Mouse (Mus musculus) hindbrain, embryonic 14.5 days (tissue): ENCODE measurements around the gene Rps16. TPM values are rescaled to one million over a fixed set of nuclear protein-coding genes. Genes with fewer than 3 reads are reported as not detected.
A peak's percentile ranks its signal among the peaks of the same experiment; 100 is the strongest.

Source experiments
- ATAC-seq: fragments of 200-750 bp; cut with Nextera tagmentation; 2 replicates; pipeline ENCODE4 v1.8.0; 2017; ENCODE audit warnings: moderate number of reproducible peaks, mild to moderate bottlenecking, moderate TSS enrichment, moderate library complexity; ENCODE audit not compliant: low FRiP score
- DNase-seq: peaks from one replicate; pipeline ENCODE4 v3.0.0-alpha.2; 2015; ENCODE audit warnings: low spot score
- H3K27ac ChIP-seq: fragments of 300-500 bp; sonication (generic); 2 replicates; pipeline ENCODE4 v1.5.1; 2014; ENCODE audit warnings: mild to moderate bottlenecking, moderate library complexity
- H3K27me3 ChIP-seq: fragments of 300-500 bp; sonication (generic); 2 replicates; pipeline ENCODE4 v1.6.1; 2014; ENCODE audit warnings: mild to moderate bottlenecking, low read length, mixed read lengths; ENCODE audit not compliant: control insufficient read depth, insufficient read depth
- H3K36me3 ChIP-seq: fragments of 300-500 bp; sonication (generic); replicated peaks from 2 replicates; pipeline ENCODE4 v1.6.1; 2014; ENCODE audit not compliant: control insufficient read depth, insufficient read depth
- H3K4me1 ChIP-seq: fragments of 300-500 bp; sonication (generic); replicated peaks from 2 replicates; pipeline ENCODE4 v1.6.1; 2014; ENCODE audit warnings: antibody characterized with exemption, low read length, mixed read lengths; ENCODE audit not compliant: control insufficient read depth, insufficient read depth
- H3K4me2 ChIP-seq: fragments of 300-500 bp; sonication (generic); replicated peaks from 2 replicates; pipeline ENCODE4 v1.6.1; 2014; ENCODE audit warnings: mild to moderate bottlenecking, moderate library complexity
- H3K4me3 ChIP-seq: fragments of 300-500 bp; sonication (generic); replicated peaks from 2 replicates; pipeline ENCODE4 v1.5.1; 2014; ENCODE audit warnings: mild to moderate bottlenecking, low read length
- H3K9ac ChIP-seq: fragments of 300-500 bp; sonication (generic); 2 replicates; pipeline ENCODE4 v1.6.1; 2014
- H3K9me3 ChIP-seq: fragments of 300-500 bp; sonication (generic); 2 replicates; pipeline ENCODE4 v1.6.1; 2016; ENCODE audit warnings: low read length; ENCODE audit not compliant: control insufficient read depth
- WGBS: fragments of 180-500 bp; shearing (Covaris S2); extraction: QIAGEN DNeasy Blood & Tissue Kit; methylation state at CpG from one replicate; pipeline ENCODE4 v1.1.7; 2014; 5-methylcytosine and 5-hydroxymethylcytosine counted together
- polyA plus RNA-seq: library from polyadenylated mRNA; unstranded; fragments of >200 nt; fragmentation: Nextera tagmentation; extraction: Ambion mirVana; gene quantifications from 2 replicates; pipeline ENCODE4 v1.2.1, GENCODE M21; 2014

Gene Rps16
- polyA plus RNA-seq, 1 experiment from 2014 or later, result 677 TPM

DNA sequence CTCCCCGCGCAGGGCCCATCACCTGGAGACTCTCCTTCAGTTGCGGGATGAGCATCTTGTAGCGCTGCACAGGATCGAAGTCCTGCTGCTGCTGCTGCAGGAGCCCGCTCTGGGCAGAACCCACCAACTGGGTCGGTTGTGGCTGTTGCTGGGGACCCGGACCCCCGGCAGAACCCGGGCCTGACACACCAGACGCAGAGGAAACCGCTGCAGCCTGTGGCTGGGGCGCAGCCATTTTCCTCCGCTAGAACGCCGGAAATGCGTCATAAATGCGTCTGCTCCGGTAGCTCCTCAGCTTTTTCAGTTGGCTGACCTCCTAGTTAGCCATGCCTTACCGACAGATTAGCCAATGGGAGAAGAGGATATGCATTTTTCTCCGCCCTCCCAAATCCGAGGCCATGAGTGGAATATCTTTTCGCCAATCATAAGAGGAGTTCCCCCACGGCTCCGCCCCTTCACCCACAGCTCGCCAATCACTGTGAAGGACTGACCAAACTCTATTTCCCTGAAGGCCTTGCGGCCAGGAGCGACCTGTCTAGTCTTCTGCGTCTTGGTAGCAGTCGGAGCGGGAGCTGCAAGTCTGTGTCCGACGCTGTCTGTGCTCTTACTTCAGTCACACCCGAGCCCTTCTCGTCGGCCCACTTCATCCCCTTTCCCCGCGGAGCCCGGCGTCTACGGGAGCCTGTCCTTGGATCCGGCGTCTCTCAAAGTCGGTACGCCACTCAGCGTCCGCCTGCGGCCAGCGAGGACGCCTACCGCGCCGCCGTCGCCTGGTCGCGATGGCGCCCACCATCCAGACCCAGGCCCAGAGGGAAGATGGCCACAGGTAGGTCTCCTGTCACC is 42.2 kb downstream of the Rps16 start, which contains the start of the genes Med29 and Paf1:
Gene Med29 (minus strand): TSS at position 280 of the 843 bp plus-strand sequence.
Gene Paf1 (plus strand): TSS at position 523 of the 843 bp plus-strand sequence.
- Histone ChIP-seq H3K9me3 (no peaks in the 10 kb centered on the region), H3K27me3 (no peaks in the 10 kb centered on the region), H3K4me3 (peak within 1 kb of the TSS; percentile 94), H3K9ac (peak within 1 kb of the TSS; percentile 87), H3K36me3 (peaks cover 66% of the 10 kb centered on the region), H3K27ac (peak within 1 kb of the TSS; percentile 77), H3K4me1 (peaks cover 17% of the 10 kb centered on the region), H3K4me2 (peak within 1 kb of the TSS; percentile 94)
- DNase-seq, result peak; percentile 96
- ATAC-seq, result peak; percentile 98
- under 1% methylated on average over 58 of the region's 58 CpGs for WGBS

GRCm38 (mm10) chr7:28393272-28393951 is 43.0 kb downstream of the Rps16 start:
- H3K4me1 ChIP-seq, result peaks cover 17% of the 10 kb centered on the region
- peak overlapping the region; percentile 77 for H3K27ac ChIP-seq
- peak overlapping the region; percentile 94 for H3K4me2 ChIP-seq
- H3K9ac ChIP-seq, result peak overlapping the region; percentile 87
- no peaks in the 10 kb centered on the region for H3K9me3 ChIP-seq
- ATAC-seq (no peak), DNase-seq (no peak)
- H3K36me3 ChIP-seq, result peaks cover 66% of the 10 kb centered on the region
- H3K27me3 ChIP-seq, result no peaks in the 10 kb centered on the region
- 6% methylated on average over 22 of the region's 22 CpGs for WGBS
- peak overlapping the region; percentile 94 for H3K4me3 ChIP-seq

GRCm38 (mm10) chr7:28395425-28395824 is 45.0 kb downstream of the Rps16 start:
- no peak overlapping the region for H3K27ac ChIP-seq
- peaks cover 67% of the 10 kb centered on the region for H3K36me3 ChIP-seq
- ATAC-seq (no peak), DNase-seq (no peak)
- no peak overlapping the region for H3K9ac ChIP-seq
- no peak overlapping the region for H3K4me2 ChIP-seq
- no peaks in the 10 kb centered on the region for H3K9me3 ChIP-seq
- WGBS, result 97% methylated on average over 4 of the region's 4 CpGs
- H3K4me1 ChIP-seq, result peaks cover 17% of the 10 kb centered on the region
- H3K4me3 ChIP-seq, result no peak overlapping the region
- H3K27me3 ChIP-seq, result no peaks in the 10 kb centered on the region

DNA sequence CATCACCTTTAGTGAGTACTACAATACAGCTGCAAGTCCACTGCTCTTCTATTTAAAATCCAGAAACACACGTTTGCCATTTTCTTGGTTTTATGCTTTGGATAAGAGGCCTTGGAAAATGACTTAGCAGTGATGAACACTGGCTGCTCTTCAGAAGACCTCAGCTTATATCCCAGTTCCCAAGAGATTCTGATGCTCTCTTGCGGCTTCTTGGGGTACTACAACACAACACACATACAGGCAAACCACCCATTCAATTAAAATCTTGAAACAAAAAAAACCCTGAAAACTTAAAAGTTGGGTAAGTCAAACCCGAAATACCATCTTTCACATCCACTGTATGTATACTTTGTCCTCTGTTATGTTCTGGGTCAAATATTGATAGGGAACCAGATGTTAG is 47.5 kb downstream of the Rps16 start:
- DNase-seq (peak; percentile 62), ATAC-seq (no peak)
- Histone ChIP-seq H3K9ac (no peak overlapping the region), H3K36me3 (peaks cover 87% of the 10 kb centered on the region), H3K4me2 (no peak overlapping the region), H3K4me1 (peaks cover 10% of the 10 kb centered on the region; the same call in 1 of the 2 replicates), H3K9me3 (no peaks in the 10 kb centered on the region), H3K27ac (no peak overlapping the region), H3K27me3 (no peaks in the 10 kb centered on the region), H3K4me3 (no peak overlapping the region)
- WGBS, result 74% methylated on average over 3 of the region's 3 CpGs

DNA sequence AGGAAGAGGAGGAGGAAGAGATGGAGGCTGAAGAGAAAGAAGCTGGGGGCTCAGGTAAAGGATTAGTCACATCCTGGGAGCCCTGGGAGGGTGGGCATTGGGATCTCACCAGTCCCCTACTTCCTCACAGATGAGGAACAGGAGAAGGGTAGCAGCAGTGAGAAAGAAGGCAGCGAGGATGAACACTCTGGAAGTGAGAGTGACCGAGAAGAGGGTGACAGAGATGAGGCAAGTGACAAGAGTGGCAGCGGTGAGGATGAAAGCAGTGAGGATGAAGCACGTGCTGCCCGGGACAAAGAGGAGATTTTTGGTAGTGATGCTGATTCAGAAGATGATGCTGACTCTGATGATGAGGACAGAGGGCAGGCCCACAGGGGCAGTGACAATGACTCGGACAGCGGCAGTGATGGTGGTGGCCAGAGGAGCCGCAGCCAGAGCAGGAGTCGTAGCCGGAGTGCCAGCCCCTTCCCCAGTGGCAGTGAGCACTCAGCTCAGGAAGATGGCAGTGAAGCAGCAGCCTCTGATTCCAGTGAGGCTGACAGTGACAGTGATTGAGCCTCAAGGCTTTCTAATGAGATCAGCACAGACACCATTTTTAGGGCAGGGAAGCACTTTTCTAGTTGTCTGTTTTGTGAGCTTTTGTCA is 48.4 kb downstream of the Rps16 start:
- Histone ChIP-seq H3K9ac (no peak overlapping the region), H3K4me1 (peaks cover 4% of the 10 kb centered on the region; the same call in 1 of the 2 replicates), H3K4me3 (no peak overlapping the region), H3K4me2 (no peak overlapping the region), H3K27ac (no peak overlapping the region), H3K36me3 (peaks cover 95% of the 10 kb centered on the region), H3K9me3 (no peaks in the 10 kb centered on the region), H3K27me3 (no peaks in the 10 kb centered on the region)
- DNase-seq (no peak), ATAC-seq (no peak)
- 90% methylated on average over 10 of the region's 10 CpGs for WGBS

- no peak for DNase-seq
- WGBS, result 100% methylated on average over 1 of the region's 1 CpGs
Observed at GRCm38 (mm10) chr7:28401030-28401429, 50.6 kb downstream of the Rps16 start.

GRCm38 (mm10) chr7:28401942-28402341 is 51.5 kb downstream of the Rps16 start:
- WGBS, result 89% methylated on average over 3 of the region's 3 CpGs
- peaks cover 100% of the 10 kb centered on the region for H3K36me3 ChIP-seq
- no peak overlapping the region for H3K4me3 ChIP-seq
- no peak overlapping the region for H3K4me2 ChIP-seq
- ATAC-seq, result no peak
- H3K4me1 ChIP-seq, result no peaks in the 10 kb centered on the region
- H3K9me3 ChIP-seq, result no peaks in the 10 kb centered on the region
- no peaks in the 10 kb centered on the region for H3K27me3 ChIP-seq
- no peak for DNase-seq
- no peak overlapping the region for H3K27ac ChIP-seq
- H3K9ac ChIP-seq, result no peak overlapping the region

More at GRCm38 (mm10) chr7:28401030-28401429, 50.6 kb downstream of the Rps16 start:
- Histone ChIP-seq H3K9ac (no peak overlapping the region), H3K36me3 (peaks cover 99% of the 10 kb centered on the region), H3K9me3 (no peaks in the 10 kb centered on the region), H3K27me3 (no peaks in the 10 kb centered on the region), H3K4me3 (no peak overlapping the region), H3K4me1 (no peaks in the 10 kb centered on the region), H3K4me2 (no peak overlapping the region), H3K27ac (no peak overlapping the region)
- ATAC-seq, result no peak
